Mouse (Mus musculus) layer of hippocampus, adult 18-20 months (tissue): ENCODE results near the gene Kdm2b. TPM values are rescaled to one million over a fixed set of nuclear protein-coding genes. Genes with fewer than 3 reads are reported as not detected.
A peak's percentile ranks its signal among the peaks of the same experiment; 100 is the strongest.

Source experiments
- DNase-seq, 2 experiments: peaks; one replicate each; pipeline ENCODE4 v3.0.0; 2022; ENCODE audit warnings: low spot score in 2 of 2
- total RNA-seq, 2 experiments: library from RNA; stranded (reverse); gene quantifications; 2 replicates each; pipeline ENCODE4 v1.2.3; 2021

The Kdm2b gene
- total RNA-seq, 2 experiments from 2014 or later: 33.5 to 39.4 TPM

DNA sequence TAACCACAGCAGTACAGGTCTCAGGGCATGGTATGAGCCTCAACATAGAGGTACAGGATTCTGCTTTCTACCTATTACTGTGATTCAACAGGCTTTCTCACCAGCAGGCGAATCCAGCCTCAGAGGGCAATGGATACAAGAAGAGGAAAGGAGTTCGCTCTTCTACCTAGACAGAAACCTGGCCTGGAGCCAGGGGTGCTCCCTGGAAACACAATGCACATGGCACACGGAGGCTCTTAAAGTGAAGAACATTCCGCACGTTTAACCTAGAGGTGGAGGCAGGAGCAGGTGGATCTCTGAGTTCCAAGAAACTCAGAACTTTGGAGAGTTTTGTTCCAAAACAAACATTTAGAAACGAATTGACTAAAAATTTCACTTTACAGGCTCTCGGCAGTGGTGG, 58.6 kb downstream of the Kdm2b start:
- DNase-seq: no peak

DNA sequence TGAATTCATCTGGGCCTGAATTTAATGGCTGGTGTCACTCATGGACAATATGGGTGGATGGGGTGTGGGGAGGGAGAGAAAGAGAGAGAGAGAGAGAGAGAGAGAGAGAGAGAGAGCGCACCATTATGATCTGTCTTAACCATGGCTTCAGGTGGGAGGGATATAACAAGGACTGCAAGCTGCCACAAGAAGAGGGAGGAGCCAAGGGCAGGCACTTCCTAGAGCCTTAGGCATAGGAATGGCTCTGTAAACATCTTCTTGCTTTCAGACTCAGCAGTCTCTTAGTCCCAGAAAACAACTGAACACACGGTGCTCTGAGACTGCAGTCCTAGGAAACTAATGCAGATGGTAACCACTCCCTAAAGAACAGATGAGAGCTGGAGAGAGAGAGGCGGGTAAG, 61.3 kb downstream of the Kdm2b start:
- DNase-seq: no peak

DNA sequence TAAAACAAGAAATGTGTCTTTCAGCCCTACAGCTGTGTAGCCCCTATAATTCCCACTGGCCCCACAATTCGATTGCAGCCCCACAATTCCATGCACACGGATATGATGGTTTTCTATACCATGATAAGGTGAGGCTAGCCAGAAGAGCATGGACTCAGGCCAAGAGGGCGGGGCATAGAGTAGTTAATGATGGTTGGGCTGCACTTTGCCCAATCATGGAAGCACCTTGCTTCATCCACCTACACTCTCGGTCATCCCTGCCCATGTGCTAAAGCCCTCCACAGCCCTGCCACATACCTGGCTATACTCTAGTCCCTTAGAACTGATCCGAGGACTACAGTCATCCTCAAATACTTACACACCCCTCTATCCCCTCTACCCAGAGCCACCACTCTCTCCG, 61.9 kb downstream of the Kdm2b start:
- no peak for DNase-seq

DNA sequence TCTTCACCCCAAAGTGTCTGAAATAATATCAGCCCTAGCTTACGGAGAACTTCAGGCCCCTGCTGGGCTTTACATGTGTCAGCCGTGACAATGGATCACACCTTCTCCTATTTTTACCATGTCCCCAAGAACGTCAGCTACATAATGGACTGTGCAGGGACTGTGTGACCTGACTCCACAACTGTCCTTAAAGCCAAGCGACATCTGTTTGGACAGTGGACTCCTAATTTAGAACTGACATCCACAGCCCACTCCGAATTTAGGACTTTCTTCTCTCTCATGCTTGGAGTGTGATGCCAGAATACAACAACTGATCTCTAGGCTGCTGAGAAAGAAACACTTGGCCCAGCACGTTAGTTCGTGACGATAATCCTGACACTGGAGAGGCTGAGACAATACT, 62.5 kb downstream of the Kdm2b start:
- no peak for DNase-seq

DNA sequence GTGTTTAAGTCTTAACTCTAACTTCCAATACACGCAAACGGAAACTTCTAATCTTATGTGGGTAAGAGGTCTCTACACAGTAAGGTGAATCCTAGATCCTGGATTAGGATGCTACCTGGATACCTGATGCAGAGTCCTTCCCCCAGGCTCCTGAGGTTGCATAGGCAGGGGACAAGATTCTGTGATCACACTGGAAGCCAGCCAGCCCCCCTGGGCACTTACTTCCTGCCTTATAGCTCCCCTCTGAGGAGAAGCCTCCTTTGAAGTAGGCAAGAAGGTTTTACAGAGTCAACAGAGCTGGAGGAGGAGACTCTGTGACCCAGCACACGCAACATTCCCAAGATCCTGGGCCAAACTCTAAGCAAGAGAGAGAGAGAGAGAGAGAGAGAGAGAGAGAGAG, 63.3 kb downstream of the Kdm2b start:
- DNase-seq: no peak

DNA sequence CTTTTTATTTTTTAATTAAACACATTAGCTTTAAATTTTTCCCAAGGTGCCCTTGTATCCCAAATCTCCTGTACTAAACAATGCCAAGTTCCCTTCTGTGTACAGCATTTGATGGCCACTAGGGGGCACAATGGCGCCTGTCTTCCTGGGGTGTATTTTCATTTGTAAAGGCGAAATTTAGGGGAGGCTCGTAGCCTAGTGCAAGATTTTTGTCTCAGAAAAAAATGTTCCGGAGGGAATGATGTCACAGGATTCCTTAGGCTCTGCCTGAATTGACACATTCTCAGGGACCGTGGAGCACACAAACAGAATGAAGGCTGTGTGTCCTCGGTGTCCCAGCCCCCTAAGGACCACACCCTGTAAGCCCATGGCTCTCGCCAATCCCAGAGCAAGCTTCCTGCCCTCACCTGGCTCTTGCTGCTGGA, 64.1 kb downstream of the Kdm2b start:
- peak; percentile 25 to 84 for DNase-seq

DNA sequence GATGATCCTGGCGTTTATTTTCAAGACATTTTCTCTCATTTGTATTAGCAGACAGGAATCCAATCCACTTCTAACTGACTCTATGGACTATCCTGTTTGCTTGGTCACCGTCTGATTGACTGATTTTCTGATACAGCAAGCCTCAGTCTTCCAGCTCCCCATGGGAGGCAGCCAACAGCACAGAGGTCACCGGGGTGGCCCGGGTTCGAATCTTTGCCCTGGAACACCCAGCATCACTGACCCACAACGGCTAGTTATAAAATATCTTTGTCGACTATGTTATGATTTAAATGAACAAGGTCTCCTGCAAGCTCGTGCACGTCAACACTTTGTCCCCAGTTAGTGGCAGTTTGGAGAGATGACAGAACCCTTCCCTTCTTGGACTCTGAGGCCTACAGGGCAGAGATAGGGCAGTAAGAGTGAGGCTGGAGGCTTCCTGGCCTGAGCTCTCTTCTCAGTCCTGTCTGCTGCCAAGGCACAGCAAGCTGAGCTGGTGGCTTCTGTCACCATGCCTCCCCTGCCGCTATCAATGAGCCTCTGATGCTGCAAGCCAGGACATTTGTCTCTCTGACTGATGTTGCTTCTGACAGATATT, 65.7 kb downstream of the Kdm2b start:
- no peak for DNase-seq

DNA sequence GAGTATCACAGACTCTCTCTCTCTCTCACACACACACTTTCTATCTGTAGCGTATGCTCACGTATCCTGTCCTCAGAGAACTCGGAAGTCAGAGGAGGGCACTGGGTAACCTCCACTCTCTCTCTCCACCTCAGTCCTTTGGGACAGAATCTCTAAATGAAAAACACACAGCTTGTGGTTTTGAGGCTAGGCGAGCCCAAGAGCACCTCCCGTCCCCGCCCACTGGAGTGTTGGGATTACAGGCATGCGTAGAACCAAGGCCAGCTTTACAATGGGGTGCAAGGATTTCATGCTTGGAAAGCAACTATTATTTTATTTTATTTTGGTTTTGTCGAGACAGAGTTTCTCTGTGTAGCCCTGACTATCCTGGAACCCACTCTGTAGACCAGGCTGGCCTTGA, 67.7 kb downstream of the Kdm2b start:
- no peak for DNase-seq

DNA sequence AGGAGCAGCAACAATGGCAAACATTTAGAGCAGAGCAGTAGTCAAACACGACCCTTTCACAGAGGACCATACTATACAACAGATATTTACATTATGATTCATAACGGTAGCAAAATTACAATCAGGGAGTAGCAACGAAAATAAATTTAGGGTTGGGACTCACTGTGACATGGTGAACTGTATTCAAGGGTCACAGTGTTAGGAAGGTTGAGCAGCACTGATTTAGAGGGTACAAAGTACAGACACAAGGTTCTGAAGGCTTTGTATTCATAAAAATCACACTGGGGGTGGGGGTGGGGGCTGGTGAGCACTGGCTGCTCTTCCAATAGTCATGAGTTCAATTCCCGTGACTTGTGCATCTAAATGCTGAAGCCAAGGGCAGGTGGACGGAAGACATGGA, 69.1 kb downstream of the Kdm2b start:
- no peak for DNase-seq

DNA sequence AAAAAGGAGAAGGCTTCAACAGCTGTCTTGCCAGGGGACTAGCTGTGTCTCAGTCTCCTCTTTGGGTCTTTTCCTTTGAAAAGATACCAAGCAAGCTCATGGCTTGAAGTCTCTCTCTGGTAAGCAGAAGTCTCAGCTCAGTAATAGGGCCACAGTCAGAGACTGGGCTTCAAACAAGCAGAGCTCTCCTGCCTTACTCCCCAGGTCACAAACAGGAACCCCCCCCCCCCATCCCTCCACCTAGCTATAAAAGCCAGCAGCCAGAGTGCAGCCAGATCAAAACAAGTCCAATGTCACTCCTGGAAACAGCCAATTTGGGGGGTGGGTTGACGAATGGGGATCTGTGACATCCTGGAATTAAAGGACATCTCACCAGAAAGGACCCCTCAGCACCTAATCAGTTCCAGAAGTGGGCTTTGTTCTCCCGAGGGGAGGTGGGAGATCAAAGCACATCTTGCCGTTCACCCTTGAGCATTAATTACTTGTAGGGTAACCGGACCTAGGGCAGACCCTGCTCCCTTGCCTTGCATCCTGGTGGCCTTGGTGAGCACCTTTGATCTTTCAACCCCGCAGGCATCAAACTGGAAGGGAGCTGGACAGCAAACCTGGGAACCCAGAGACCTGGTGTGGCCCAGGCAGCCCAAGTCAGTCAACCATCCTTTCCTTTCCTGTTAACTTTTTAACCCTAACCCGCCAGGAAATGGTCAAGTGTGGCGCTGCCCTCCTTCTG, 71.5 kb downstream of the Kdm2b start:
- DNase-seq: no peak

DNA sequence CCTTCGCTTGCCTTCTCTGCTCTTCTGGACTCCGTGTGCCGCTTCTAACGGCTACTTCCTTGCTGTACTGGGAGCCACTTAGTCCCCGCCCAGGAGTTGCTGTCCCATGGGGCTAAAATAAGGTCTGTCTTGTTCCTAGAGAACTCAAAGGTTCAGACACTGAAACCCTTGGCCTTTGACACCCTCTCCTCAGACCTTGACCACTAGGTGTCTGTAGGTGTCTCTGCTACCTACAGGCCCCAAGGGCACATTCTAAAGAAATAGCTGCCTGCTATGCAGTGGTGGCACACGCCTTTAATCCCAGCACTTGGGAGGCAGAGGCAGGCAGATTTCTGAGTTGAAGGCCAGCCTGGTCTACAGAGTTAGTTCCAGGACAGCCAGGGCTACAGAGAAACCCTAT, 73.5 kb downstream of the Kdm2b start:
- no peak for DNase-seq

DNA sequence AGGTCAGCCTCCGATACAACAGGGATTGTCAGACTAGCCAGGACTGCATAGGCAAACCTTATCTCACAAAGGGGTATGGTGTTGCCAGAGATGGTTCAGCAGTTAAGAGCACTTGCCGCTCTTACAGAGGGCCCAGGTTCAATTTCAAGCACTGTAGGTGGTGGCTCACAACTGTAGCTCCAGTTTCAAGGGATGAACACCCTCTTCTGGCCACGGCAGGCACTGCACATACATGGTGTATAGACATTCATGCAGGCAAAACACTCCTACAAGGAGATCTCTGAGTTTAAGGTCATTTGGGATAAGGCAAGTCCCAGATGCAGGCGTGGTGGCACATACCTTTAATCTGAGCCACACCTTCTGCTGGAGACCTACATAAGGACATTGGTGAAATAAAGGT, 76.8 kb downstream of the Kdm2b start:
- DNase-seq: no peak

DNA sequence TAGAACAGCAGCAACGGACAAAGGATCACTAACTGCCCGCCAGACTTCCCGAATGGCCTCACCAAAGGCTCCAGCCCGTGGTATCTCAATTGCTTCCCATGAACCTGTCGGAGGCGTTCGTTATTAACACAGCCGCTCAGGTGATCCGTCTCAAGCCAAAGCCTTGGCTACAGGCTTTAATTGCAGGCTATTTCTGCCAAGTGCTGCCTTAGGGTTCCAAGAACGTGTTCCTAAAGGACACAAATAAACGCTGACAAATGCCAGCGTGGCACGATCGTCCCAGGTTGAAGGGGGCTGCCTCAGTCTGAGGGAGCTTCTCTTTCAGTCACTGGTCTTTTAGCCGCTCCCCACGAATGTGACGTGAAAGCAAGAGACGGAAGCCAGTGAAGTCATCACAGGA, 80.1 kb downstream of the Kdm2b start:
- no peak for DNase-seq

DNA sequence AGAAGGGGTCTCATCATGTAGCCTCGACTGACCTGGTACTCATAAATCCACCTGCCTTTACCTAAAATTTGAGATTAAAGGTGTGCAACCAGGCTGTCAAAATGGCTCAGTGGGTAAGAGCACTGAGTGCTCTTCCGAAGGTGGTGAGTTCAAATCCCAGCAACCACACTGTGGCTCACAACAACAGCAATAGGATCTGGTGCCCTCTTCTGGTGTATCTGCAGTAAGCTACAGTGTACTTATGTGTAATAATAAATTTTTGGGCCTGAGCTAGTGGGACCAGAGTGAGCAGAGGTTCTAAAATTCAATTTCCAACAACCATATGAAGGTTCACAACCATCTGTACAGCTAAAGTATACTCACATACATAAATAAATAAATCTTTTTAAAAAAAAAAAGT, 81.6 kb downstream of the Kdm2b start:
- DNase-seq: no peak

DNA sequence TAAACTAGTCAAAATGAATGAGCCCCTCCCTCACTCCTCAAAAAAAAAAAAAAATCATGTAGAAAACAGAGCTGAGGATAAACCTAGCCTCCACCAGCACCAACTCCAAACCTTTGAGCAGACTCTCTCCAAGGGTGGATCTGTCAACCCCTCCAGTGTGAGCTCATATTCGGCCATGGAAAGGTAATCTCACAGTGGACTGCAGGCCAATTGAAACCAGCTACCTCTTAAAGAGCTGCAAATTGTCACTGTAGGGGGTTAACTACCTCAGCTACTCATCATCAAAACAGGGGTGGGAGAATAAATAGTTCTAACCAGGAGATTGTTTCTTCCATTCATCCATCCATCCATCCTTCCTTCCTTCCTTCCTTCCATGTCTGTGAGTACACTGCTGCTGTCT, 82.4 kb downstream of the Kdm2b start:
- DNase-seq: no peak

DNA sequence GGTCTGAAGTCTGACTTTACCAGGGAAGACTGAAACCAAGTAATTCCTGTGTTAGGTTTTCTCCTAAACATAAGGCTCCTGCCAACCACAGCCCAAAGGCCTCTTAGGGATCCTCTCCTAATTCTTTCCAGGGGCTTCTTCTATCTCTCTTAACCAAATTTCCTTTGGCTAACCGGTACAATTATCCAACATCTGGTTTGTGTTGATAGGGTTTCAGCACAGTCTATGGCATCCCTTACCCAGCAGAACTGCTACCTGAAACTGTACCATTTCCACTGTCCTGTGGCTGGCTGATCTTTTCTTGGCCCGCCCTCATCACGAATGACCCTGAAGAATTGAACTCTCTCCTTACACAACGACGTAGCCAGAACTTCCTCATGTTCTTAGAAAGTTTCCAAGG, 86.5 kb downstream of the Kdm2b start:
- DNase-seq: no peak

DNA sequence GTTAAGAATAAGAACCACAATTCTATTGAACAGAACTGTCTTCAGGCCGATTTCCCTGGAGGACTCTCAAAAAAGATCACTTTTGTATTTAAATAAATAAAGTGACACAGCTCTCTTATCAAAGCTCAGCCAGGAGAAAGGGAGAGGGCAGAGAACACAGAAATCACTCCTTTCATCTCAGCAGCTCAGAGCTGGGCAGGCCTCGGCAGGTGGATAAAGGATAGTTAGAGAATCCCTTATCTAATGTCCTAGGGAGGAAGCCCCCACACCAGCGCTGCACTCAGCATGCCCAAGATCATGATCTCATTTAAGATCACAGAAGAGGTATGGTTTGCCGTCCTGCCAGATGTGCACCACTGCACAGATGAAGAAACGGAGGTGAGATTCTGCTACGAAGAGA, 87.4 kb downstream of the Kdm2b start:
- DNase-seq: no peak

DNA sequence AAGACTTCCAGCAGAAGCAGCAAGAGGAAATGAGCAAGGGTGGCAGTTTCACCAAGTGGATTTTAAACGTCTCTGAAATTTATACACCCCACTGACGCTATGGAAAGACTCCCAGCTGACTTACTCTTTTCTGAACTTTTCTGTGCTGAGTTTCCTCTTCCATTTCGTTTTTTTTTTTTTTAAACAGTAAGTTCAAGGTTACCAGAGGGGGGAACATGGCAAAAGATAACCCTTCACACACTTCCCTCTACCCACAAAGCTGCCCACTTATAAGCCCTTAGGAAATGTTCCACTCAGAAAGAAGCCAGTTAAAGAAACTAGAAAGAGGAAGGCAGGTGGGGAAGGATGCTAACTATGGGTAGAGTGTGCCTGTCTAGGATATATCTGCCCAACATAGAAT, 88.0 kb downstream of the Kdm2b start:
- DNase-seq: no peak

DNA sequence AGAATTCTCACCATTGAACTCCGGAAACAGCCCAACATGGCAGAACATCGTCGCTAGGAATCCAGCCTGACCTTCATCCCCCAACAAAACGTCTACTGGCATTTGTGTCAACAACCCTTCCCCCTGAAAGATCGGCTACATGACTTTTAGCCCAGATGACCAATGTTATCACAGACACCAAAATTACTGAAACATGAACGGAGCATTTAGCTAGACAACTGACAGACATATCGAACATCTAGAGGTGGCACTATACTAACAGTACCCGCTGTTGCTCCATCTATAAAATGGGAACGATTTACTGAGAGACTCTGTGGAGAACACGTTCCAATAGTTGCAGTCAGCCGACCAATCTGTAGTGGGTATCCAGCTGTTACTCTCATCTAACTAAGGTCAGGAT, 88.4 kb downstream of the Kdm2b start:
- DNase-seq: no peak

DNA sequence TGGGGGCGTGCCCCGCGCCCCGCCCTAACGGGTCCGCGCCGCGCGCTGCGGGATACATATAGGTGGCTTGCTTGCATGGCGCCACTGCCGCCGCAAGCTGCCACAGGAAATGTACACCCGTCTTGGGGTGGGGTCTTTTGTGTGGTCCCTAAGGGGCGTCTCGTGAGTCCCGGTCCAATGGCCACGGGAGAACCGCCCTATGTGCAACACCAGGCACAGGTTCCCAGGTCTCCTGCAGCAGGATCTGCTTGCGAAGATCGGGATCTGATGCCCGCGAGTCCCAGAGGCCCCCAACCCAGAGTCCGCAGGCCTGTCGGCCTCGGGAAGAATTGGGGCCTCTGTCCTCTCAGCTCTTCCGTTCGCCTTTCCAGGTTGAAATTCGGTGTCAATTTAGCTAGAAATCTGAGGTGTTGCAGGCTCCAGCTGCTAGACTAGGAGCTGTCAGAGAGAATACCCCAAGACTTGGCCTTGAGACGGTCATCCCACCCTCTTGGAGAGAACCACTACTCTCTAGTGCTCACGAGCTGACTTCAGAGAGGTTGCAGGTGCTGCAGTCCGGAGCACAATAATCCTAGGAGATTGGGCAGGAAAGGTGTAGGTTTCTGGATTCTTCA, 89.0 kb downstream of the Kdm2b start:
- no peak for DNase-seq

DNA sequence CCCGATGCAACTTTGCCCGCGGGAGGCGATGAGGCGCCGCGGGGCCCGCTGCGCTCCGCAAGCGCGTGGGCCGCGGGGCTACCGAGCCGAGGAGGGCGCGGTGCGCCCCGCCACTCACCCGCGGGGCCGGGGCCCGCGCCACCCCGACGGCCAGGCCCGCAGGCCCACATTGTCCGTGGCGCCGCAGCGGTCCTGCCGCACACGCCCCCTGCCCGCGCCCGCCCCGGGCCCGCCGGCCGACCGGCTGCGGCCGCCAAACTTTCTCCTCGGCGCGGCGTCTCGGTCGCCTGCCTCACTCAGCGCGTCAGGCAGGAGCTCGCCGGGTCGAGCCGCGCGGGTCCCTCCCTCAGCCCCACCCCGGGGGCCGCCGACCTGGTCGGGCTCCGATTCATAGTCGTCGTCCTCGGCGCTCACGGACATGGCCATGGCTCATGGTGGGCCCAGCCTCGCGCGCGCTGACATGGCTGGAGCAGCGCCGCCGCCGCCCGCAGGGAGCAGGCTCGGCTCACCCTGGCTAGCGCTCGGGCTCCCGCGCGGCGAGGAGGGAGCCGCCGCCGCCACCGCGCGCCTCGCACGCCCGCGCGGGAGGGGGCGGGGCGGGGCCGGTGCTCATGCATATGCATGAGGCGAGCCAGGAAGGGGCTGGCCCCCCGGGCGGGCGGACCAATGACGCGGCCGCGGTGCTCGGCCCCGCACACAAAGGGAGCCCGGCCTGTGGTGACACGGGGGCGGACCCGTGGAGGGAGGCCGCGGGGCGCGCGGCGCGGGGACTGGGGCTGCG, 89.7 kb downstream of the Kdm2b start:
- DNase-seq: peak; percentile 76 to 87
